Mouse (Mus musculus): ENCODE data around the gene Gm9922. TPM values are rescaled to one million over a fixed set of nuclear protein-coding genes. Genes with fewer than 3 reads are reported as not detected.

The Gm9922 gene
- polyA plus RNA-seq, 1 experiment = 1.4 TPM

DNA sequence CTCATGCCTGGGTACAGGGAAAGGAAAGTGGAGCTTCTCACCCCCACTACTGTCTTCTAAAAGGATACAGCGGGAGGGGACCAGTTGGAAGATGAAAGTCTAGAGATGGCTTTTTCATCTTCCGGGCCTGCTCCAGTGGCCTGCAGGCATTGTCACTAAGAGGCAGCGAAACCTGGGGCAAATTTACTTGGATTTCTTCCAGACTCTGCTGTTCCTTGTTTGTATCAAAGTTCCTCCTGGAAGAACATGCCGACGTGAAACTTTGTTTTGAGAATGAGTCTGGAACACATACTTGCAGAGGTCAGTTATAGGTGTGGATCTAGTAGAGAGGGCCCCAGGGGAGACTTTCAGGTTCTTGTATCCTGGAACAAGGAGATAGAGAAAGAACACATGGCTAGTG lies 41.7 kb upstream of the Gm9922 start:
- Histone ChIP-seq H3K27me3 (ENCODE audit: control insufficient read depth, insufficient read depth, low read length) (no peaks in the 10 kb centered on the region), H3K36me3 (ENCODE audit: control insufficient read depth, insufficient read depth, low read length) (no peaks in the 10 kb centered on the region), H3K4me1 (replicated peaks; ENCODE audit: control insufficient read depth, insufficient read depth, low read length) (no peaks in the 10 kb centered on the region), H3K4me3 (ENCODE audit: control insufficient read depth, insufficient read depth, low read length) (no peak overlapping the region), H3K27ac (ENCODE audit: control insufficient read depth, insufficient read depth, low read length) (no peak overlapping the region)
- 92% methylated on average over 5 of the region's 5 CpGs for WGBS
- DNase-seq = no peak
- TF ChIP-seq CTCF (IDR thresholded peaks at IDR 0.05; ENCODE audit: borderline replicate concordance, control insufficient read depth, extremely low read depth, insufficient read depth, low read length, poor library complexity) (no peak), POLR2A (IDR thresholded peaks at IDR 0.05; ENCODE audit: control insufficient read depth, extremely low read depth, insufficient read depth, low read length, poor library complexity) (no peak)

DNA sequence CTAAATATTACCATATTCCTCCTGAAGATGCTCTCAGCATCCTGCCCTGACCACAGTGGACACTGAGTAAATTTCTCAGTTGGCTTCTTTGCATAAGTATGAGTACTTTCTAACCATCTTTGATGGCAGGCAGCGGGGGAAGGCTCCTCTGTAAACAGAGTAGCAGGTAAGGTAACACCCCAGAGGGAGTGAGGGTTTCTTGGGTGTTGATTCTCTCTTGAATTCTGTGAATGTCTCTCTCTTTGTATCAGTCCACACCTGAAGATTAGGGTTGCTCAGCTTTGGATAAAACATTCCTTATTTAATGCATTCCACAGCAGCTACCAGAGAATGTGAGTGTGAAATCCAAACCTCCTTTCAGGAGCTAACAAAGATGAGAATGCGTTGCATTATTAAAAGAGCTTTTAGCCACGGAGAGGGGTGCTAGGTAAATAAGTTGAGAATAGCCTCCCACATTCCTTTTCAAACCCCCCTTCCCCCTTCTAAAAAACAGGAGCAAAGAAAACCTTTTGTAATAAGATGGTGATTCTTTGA lies 34.2 kb upstream of the Gm9922 start:
- H3K36me3 ChIP-seq (ENCODE audit: control insufficient read depth, insufficient read depth, low read length) = no peaks in the 10 kb centered on the region
- no peak overlapping the region for H3K27ac ChIP-seq (ENCODE audit: control insufficient read depth, insufficient read depth, low read length)
- WGBS = 79% methylated on average over 3 of the region's 3 CpGs
- no peak for DNase-seq
- no peaks in the 10 kb centered on the region for H3K27me3 ChIP-seq (ENCODE audit: control insufficient read depth, insufficient read depth, low read length)
- no peak overlapping the region for H3K4me3 ChIP-seq (ENCODE audit: control insufficient read depth, insufficient read depth, low read length)
- no peaks in the 10 kb centered on the region for H3K4me1 ChIP-seq (replicated peaks; ENCODE audit: control insufficient read depth, insufficient read depth, low read length)
- no peak for TF ChIP-seq CTCF (IDR thresholded peaks at IDR 0.05; ENCODE audit: borderline replicate concordance, control insufficient read depth, extremely low read depth, insufficient read depth, low read length, poor library complexity)
- TF ChIP-seq POLR2A (IDR thresholded peaks at IDR 0.05; ENCODE audit: control insufficient read depth, extremely low read depth, insufficient read depth, low read length, poor library complexity) = no peak

DNA sequence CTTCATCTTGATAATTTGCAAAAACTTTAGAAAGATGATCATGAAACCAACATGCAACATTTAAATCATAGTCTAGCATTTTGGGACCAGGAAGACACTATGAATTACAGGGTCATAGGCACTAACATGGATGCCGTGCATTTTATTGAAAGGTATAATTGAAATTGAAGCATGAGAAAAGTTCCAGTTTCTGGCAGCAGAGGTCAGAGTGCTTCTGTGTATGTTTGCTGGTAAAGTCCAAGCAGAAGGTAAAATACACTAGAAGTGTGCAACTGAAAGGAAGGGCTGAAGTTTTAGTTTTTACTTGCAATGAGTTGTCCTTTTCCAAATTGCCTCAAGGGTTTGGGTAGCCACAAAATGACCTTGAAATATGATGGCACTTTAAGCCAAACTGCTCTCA lies 32.7 kb upstream of the Gm9922 start:
- WGBS = 33% methylated on average over 1 of the region's 1 CpGs
- H3K4me3 ChIP-seq (ENCODE audit: control insufficient read depth, insufficient read depth, low read length) = no peak overlapping the region
- H3K4me1 ChIP-seq (replicated peaks; ENCODE audit: control insufficient read depth, insufficient read depth, low read length) = no peaks in the 10 kb centered on the region
- no peaks in the 10 kb centered on the region for H3K27me3 ChIP-seq (ENCODE audit: control insufficient read depth, insufficient read depth, low read length)
- no peaks in the 10 kb centered on the region for H3K36me3 ChIP-seq (ENCODE audit: control insufficient read depth, insufficient read depth, low read length)
- no peak for DNase-seq
- TF ChIP-seq POLR2A (IDR thresholded peaks at IDR 0.05; ENCODE audit: control insufficient read depth, extremely low read depth, insufficient read depth, low read length, poor library complexity) = no peak
- TF ChIP-seq CTCF (IDR thresholded peaks at IDR 0.05; ENCODE audit: borderline replicate concordance, control insufficient read depth, extremely low read depth, insufficient read depth, low read length, poor library complexity) = no peak
- H3K27ac ChIP-seq (ENCODE audit: control insufficient read depth, insufficient read depth, low read length) = no peak overlapping the region

DNA sequence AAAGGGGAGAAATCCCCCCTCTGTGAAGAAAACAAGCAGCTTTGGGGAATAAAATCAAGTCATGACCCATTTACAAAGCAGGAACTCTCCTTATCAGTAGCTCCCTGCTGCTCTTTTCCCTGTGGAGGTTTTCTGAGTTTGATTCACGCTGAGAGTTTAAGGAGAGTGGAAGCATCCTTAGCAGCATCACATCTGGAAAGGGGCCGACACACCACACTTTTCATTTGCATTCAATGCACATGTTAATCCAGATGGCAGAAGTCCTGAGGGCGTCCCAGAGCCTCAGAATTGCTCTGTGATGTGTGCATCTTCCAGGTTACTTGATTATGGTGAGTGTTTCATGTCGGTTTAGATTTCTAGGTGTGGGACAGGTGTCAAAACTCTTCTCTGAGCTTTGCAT lies 25.8 kb upstream of the Gm9922 start:
- H3K4me3 ChIP-seq (ENCODE audit: control insufficient read depth, insufficient read depth, low read length) = no peak overlapping the region
- WGBS = 71% methylated on average over 4 of the region's 4 CpGs
- H3K27ac ChIP-seq (ENCODE audit: control insufficient read depth, insufficient read depth, low read length) = no peak overlapping the region
- DNase-seq = no peak
- no peak for TF ChIP-seq CTCF (IDR thresholded peaks at IDR 0.05; ENCODE audit: borderline replicate concordance, control insufficient read depth, extremely low read depth, insufficient read depth, low read length, poor library complexity)
- no peak for TF ChIP-seq POLR2A (IDR thresholded peaks at IDR 0.05; ENCODE audit: control insufficient read depth, extremely low read depth, insufficient read depth, low read length, poor library complexity)
- no peaks in the 10 kb centered on the region for H3K4me1 ChIP-seq (replicated peaks; ENCODE audit: control insufficient read depth, insufficient read depth, low read length)
- no peaks in the 10 kb centered on the region for H3K27me3 ChIP-seq (ENCODE audit: control insufficient read depth, insufficient read depth, low read length)
- H3K36me3 ChIP-seq (ENCODE audit: control insufficient read depth, insufficient read depth, low read length) = no peaks in the 10 kb centered on the region

DNA sequence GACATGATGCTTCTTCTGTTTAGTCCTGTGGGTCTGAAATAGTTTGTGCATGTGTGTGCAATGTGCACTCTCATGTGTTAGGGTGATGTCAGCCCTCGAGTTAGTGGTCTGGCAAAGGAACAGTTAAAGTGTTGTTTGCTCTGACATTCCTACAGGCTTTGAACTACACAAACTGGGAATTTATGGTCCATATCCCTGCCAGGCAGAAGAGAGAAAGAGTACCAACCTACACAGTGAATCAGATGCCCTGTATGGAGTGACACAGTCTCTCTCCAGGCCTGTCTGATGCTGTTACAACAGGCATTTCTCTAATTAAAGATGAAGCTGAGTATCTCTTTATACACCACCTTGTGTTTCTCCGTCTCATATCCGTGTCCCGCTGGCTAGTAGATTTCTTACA lies 21.3 kb upstream of the Gm9922 start:
- 93% methylated on average over 4 of the region's 4 CpGs for WGBS

DNA sequence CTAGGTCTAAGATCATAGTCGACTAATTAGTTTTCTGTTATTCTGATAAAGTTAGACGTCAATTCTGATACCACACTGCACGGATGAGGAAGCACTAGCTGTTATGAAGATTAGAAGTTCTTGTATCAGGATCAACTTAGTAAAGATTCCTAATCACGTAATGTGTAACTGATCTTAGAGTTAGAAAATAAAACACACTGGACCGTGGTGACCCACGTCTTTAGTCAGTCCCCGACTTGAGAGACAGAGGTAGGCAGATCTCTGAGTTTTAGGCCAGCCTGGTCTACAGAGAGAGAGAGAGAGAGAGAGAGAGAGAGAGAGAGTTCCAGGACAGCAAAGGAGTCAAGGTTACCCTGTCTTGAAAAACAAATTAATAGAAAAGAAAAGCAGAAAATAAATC lies 18.8 kb upstream of the Gm9922 start:
- 96% methylated on average over 7 of the region's 7 CpGs for WGBS
- H3K27me3 ChIP-seq (ENCODE audit: control insufficient read depth, insufficient read depth, low read length) = no peaks in the 10 kb centered on the region
- H3K27ac ChIP-seq (ENCODE audit: control insufficient read depth, insufficient read depth, low read length) = no peak overlapping the region
- no peak for DNase-seq
- no peak overlapping the region for H3K4me3 ChIP-seq (ENCODE audit: control insufficient read depth, insufficient read depth, low read length)
- TF ChIP-seq POLR2A (IDR thresholded peaks at IDR 0.05; ENCODE audit: control insufficient read depth, extremely low read depth, insufficient read depth, low read length, poor library complexity) (no peak), CTCF (IDR thresholded peaks at IDR 0.05; ENCODE audit: borderline replicate concordance, control insufficient read depth, extremely low read depth, insufficient read depth, low read length, poor library complexity) (no peak)
- no peaks in the 10 kb centered on the region for H3K4me1 ChIP-seq (replicated peaks; ENCODE audit: control insufficient read depth, insufficient read depth, low read length)
- H3K36me3 ChIP-seq (ENCODE audit: control insufficient read depth, insufficient read depth, low read length) = no peaks in the 10 kb centered on the region

More for the DNA sequence above, 21.3 kb upstream of the Gm9922 start:
- Histone ChIP-seq H3K27ac (ENCODE audit: control insufficient read depth, insufficient read depth, low read length) (no peak overlapping the region), H3K36me3 (ENCODE audit: control insufficient read depth, insufficient read depth, low read length) (no peaks in the 10 kb centered on the region), H3K27me3 (ENCODE audit: control insufficient read depth, insufficient read depth, low read length) (no peaks in the 10 kb centered on the region), H3K4me1 (replicated peaks; ENCODE audit: control insufficient read depth, insufficient read depth, low read length) (no peaks in the 10 kb centered on the region), H3K4me3 (ENCODE audit: control insufficient read depth, insufficient read depth, low read length) (no peak overlapping the region)
- TF ChIP-seq CTCF (IDR thresholded peaks at IDR 0.05; ENCODE audit: borderline replicate concordance, control insufficient read depth, extremely low read depth, insufficient read depth, low read length, poor library complexity) = no peak
- TF ChIP-seq POLR2A (IDR thresholded peaks at IDR 0.05; ENCODE audit: control insufficient read depth, extremely low read depth, insufficient read depth, low read length, poor library complexity) = no peak
- DNase-seq = no peak

DNA sequence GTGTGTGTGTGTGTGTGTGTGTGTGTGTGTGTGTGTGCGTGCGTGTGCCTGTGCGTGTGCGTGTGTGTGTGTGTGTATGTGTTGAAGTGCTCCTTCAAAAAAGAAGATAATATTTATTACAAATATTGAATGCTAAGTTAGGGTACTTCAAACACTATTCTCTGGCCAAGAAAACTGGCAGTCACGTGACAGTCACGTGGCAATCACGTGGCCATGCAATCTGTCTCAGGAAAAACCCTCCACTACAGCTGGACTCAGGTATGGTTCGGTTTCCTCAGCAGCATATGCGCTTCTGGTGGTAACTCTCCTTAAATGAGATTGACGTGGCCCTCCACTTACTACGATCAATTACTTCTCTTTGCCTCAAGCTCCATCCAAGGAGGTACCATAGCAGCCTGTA lies 18.2 kb upstream of the Gm9922 start:
- no peak for DNase-seq
- H3K36me3 ChIP-seq (ENCODE audit: control insufficient read depth, insufficient read depth, low read length) = no peaks in the 10 kb centered on the region
- H3K27ac ChIP-seq (ENCODE audit: control insufficient read depth, insufficient read depth, low read length) = no peak overlapping the region
- H3K4me3 ChIP-seq (ENCODE audit: control insufficient read depth, insufficient read depth, low read length) = no peak overlapping the region
- H3K27me3 ChIP-seq (ENCODE audit: control insufficient read depth, insufficient read depth, low read length) = no peaks in the 10 kb centered on the region
- TF ChIP-seq POLR2A (IDR thresholded peaks at IDR 0.05; ENCODE audit: control insufficient read depth, extremely low read depth, insufficient read depth, low read length, poor library complexity) = no peak
- TF ChIP-seq CTCF (IDR thresholded peaks at IDR 0.05; ENCODE audit: borderline replicate concordance, control insufficient read depth, extremely low read depth, insufficient read depth, low read length, poor library complexity) = no peak
- WGBS = 91% methylated on average over 11 of the region's 11 CpGs
- no peaks in the 10 kb centered on the region for H3K4me1 ChIP-seq (replicated peaks; ENCODE audit: control insufficient read depth, insufficient read depth, low read length)

Measured in thymus, adult 2 months (tissue).